Mouse (Mus musculus) G1E (cell line): ENCODE measurements at regions not wholly inside any gene's neighbourhood (a gene's known extent, or its start where the extent isn't known, plus 50 kb on each side); places are given as distances from the start of the nearest gene placed in this dataset.
A peak's percentile ranks its signal among the peaks of the same experiment; 100 is the strongest.

Experiments used
- ATAC-seq: 2 replicates; pipeline ENCODE4 v1.8.0; 2016; ENCODE audit warnings: mild to moderate bottlenecking; ENCODE audit not compliant: insufficient number of reproducible peaks, poor library complexity, low FRiP score, severe bottlenecking; ENCODE audit errors: extremely low read depth
- DNase-seq: peaks from one replicate; pipeline ENCODE4 v3.0.0; 2012; ENCODE audit warnings: low spot score
- H3K27me3 ChIP-seq: 2 replicates; pipeline ENCODE4 v1.6.1; 2012; ENCODE audit warnings: mild to moderate bottlenecking, low read length, inconsistent platforms; ENCODE audit not compliant: insufficient read depth
- H3K36me3 ChIP-seq: replicated peaks from 2 replicates; pipeline ENCODE3; 2012; ENCODE audit warnings: mild to moderate bottlenecking, inconsistent platforms
- H3K4me1 ChIP-seq: 2 replicates; pipeline ENCODE4 v1.6.1; 2012; ENCODE audit warnings: low read depth, low read length, inconsistent platforms, mixed read lengths; ENCODE audit not compliant: insufficient read depth
- H3K4me3 ChIP-seq: 2 replicates; pipeline ENCODE4 v1.5.1; 2012; ENCODE audit warnings: low read depth, mild to moderate bottlenecking, inconsistent platforms, low read length, moderate library complexity, mixed read lengths
- H3K9me3 ChIP-seq: replicated peaks from 2 replicates; pipeline ENCODE4 v1.6.1; 2012; ENCODE audit warnings: inconsistent platforms
- CTCF ChIP-seq: IDR thresholded peaks from 2 replicates; pipeline ENCODE4 v1.5.1; 2012; ENCODE audit warnings: low read depth, low read length, inconsistent platforms, mixed read lengths
- GATA1 ChIP-seq: IDR thresholded peaks from 2 replicates; pipeline ENCODE4 v1.6.1; 2012; ENCODE audit warnings: borderline replicate concordance, low read length, inconsistent platforms, mixed read lengths
- GATA2 ChIP-seq: IDR thresholded peaks from 2 replicates; pipeline ENCODE4 v1.6.1; 2012; ENCODE audit warnings: low read depth, low read length, inconsistent platforms, borderline replicate concordance
- POLR2AphosphoS5 ChIP-seq: IDR thresholded peaks from 2 replicates; pipeline ENCODE4 v1.6.1; 2012; ENCODE audit warnings: low read depth, low read length, inconsistent platforms; ENCODE audit not compliant: insufficient replicate concordance
- TAL1 ChIP-seq: conservative IDR thresholded peaks from 2 replicates; pipeline ENCODE4 v1.6.1; 2012; ENCODE audit warnings: low read depth, low read length, inconsistent platforms, mixed read lengths

DNA sequence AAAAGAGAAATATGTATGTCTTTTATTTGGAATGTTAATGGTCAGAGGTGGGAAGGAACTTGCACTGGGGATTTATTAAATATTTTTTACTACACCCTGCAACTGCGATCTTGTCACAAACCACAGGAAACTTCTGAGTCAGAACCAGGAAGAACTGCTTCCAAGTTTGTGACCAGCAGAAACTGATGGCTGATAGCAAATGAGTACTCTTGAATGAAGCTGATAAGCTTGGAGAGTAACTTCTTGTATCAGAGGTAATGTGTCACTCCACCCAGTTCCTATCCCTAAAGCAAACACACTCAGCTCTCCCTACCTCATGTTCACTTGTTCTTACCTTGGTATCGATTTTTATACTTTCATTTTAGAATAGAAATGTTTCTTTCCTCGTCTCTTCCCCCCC lies 76.0 kb upstream of the Thpo start:
- Histone ChIP-seq H3K27me3 (peaks cover 5% of the 10 kb centered on the region; the same call in 1 of the 2 replicates), H3K36me3 (no peaks in the 10 kb centered on the region), H3K4me1 (peaks cover 9% of the 10 kb centered on the region), H3K9me3 (no peaks in the 10 kb centered on the region), H3K4me3 (no peak overlapping the region; the same call in 1 of the 2 replicates)
- TF ChIP-seq GATA1, result no peak
- TF ChIP-seq POLR2AphosphoS5, result no peak
- TF ChIP-seq GATA2, result no peak
- no peak for TF ChIP-seq CTCF
- TF ChIP-seq TAL1, result no peak
- DNase-seq (no peak), ATAC-seq (peak; percentile 83)

DNA sequence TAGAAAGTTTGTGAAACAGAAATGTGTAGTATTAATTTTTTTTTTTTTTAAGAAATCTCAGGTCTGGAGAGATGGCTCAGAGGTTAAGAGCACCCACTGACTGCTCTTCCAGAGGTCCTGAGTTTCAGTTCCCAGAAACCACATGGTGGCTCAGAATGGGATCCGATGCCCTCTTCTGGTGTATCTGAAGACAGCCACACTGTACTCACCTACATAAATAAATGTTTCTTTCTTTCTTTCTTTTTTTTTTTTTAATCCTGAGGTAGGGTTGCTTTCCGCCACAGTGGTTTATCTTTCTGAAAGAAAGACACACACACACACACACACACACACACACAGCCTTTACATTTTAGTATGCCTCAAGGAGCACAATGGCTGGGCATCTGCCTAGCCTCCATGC lies 74.0 kb upstream of the Thpo start:
- Histone ChIP-seq H3K4me1 (peaks cover 15% of the 10 kb centered on the region), H3K9me3 (no peaks in the 10 kb centered on the region), H3K36me3 (no peaks in the 10 kb centered on the region), H3K4me3 (no peak overlapping the region), H3K27me3 (peaks cover 5% of the 10 kb centered on the region; the same call in 1 of the 2 replicates)
- ATAC-seq (no peak), DNase-seq (no peak)
- TF ChIP-seq GATA2 (no peak), TAL1 (no peak), POLR2AphosphoS5 (no peak), GATA1 (no peak), CTCF (no peak)

DNA sequence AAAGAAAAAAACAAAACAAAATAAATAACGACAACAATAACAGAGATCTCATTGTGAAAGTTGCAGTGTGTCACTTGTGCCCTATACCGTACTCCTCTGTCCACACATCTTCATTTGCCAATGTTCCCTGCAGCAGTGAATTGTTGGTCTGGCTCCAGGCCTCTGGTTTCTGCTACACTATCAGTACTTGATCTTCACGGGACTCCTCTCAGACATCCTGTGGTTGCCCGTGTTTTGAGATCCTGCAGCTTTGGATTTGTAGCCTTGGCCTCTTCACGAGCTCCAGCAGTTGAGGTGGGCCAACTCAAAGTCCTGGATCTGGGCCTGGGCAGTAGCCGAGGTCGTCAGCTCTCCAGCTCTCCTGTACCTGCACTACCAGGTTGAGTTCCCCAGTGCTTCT lies 72.4 kb upstream of the Thpo start:
- H3K4me3 ChIP-seq, result no peak overlapping the region
- TF ChIP-seq GATA1 (no peak), CTCF (no peak), POLR2AphosphoS5 (no peak), GATA2 (no peak), TAL1 (no peak)
- no peak for DNase-seq
- H3K27me3 ChIP-seq, result peaks cover 7% of the 10 kb centered on the region; the same call in 1 of the 2 replicates
- no peak for ATAC-seq
- peaks cover 15% of the 10 kb centered on the region for H3K4me1 ChIP-seq
- no peaks in the 10 kb centered on the region for H3K9me3 ChIP-seq
- no peaks in the 10 kb centered on the region for H3K36me3 ChIP-seq

DNA sequence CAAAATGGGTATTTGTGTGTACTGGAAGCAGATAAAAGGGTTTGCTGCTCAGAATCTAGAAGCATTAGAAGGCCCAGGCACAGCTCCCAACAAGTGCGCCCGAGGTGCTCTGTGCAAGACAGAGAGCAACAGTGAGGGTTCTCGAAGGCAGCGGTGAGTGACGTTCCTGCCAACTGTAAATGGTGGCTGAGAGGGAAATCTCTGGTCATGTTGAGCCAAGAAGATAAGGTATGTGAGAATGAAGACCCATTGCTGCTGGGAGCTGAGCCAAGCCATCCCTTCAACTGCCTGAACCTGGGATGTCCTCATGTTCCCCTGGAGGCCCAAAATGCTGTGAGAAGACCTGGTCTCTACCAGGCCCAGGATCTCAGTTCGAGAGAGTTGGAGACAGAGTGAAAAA lies 71.5 kb upstream of the Thpo start:
- no peak for ATAC-seq
- no peaks in the 10 kb centered on the region for H3K9me3 ChIP-seq
- peaks cover 15% of the 10 kb centered on the region for H3K4me1 ChIP-seq
- H3K27me3 ChIP-seq, result peaks cover 7% of the 10 kb centered on the region; the same call in 1 of the 2 replicates
- DNase-seq, result no peak
- H3K36me3 ChIP-seq, result no peaks in the 10 kb centered on the region
- H3K4me3 ChIP-seq, result no peak overlapping the region
- TF ChIP-seq CTCF, result no peak
- TF ChIP-seq POLR2AphosphoS5, result no peak
- no peak for TF ChIP-seq GATA2
- TF ChIP-seq GATA1, result no peak
- no peak for TF ChIP-seq TAL1

DNA sequence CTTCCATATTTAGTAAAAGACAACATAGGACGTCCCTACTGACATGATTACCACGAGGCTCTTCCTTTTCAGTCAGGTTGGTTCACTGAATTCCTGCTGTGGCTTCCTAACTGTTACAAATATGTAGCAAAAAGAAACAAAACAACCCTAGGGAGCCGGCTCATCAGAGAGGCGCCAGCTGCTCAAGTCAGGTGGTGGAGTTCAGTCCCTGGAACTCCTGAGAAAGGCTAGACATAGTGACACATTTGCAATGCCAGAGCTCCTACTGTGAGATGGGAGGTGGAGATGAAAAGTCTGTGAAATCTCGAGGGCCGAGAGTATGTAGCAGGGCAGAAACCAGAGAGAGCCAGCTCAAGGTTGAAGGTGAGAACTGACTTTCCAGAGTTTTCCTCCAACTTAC lies 70.8 kb upstream of the Thpo start:
- H3K36me3 ChIP-seq, result no peaks in the 10 kb centered on the region
- H3K4me1 ChIP-seq, result peaks cover 10% of the 10 kb centered on the region
- peaks cover 7% of the 10 kb centered on the region; the same call in 1 of the 2 replicates for H3K27me3 ChIP-seq
- no peak overlapping the region for H3K4me3 ChIP-seq
- DNase-seq (no peak), ATAC-seq (no peak)
- TF ChIP-seq GATA2 (no peak), CTCF (no peak), POLR2AphosphoS5 (no peak), GATA1 (no peak), TAL1 (no peak)
- H3K9me3 ChIP-seq, result no peaks in the 10 kb centered on the region

DNA sequence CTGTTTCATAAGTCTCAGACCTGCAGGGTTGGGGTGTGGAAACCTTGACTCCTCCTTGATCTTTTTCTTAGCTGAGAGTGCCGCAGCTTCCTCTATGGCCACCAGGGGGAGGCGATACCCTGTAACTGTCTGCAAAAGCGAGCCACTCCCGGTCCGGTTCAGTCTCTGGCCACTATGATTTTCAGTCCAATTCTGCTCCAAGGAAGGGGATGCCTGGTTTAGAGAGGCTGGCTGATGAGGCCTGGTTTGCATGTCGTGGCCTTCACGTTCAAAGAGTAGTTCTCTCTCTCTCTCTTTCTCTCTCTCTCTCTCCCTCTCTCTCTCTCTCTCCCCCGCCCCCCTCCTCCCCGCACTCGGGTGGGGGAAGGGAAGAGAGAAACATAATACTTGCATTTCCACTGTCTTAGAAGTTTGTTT lies 70.3 kb upstream of the Thpo start:
- Histone ChIP-seq H3K27me3 (peaks cover 7% of the 10 kb centered on the region; the same call in 1 of the 2 replicates), H3K4me3 (no peak overlapping the region; the same call in 1 of the 2 replicates), H3K9me3 (no peaks in the 10 kb centered on the region), H3K4me1 (peaks cover 10% of the 10 kb centered on the region), H3K36me3 (no peaks in the 10 kb centered on the region)
- DNase-seq (peak; percentile 75), ATAC-seq (peak; percentile 78)
- TF ChIP-seq GATA1, result no peak
- TF ChIP-seq CTCF, result peak; percentile 76
- no peak for TF ChIP-seq TAL1
- no peak for TF ChIP-seq GATA2
- no peak for TF ChIP-seq POLR2AphosphoS5

DNA sequence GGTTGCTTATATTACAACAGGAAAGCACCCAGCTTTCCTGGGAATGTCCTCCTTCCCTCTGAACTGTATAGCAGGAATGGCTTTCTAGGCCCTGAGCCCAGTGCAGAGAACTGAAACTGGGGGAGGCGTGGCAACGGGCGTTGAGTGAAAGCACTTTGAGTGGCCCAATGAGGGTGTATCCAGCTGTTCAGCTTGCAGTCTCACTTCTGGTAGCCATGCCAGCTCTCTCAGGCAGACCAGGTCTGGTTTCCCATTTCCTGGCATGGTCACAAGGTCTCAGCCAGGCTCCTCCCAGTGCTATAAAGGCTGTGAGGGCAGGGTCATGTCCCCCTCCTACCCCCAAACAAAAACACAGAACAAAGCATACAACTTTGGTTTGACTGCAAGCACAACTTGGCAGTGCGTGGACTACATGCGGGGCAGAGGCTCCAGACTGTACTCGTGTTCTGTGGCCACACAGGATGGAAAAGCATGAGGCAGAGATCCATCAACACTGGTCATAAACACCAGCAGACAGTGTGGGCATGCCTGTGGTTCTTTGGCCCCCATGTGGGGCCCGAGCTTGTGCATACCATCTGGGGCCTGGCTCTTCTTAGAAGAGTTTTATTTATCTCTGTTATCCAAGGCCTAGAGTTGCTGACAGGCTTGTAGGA lies 69.1 kb upstream of the Thpo start:
- H3K4me3 ChIP-seq, result no peak overlapping the region
- peaks cover 7% of the 10 kb centered on the region; the same call in 1 of the 2 replicates for H3K27me3 ChIP-seq

More for the DNA sequence above, 69.1 kb upstream of the Thpo start:
- Histone ChIP-seq H3K4me1 (peaks cover 10% of the 10 kb centered on the region), H3K9me3 (no peaks in the 10 kb centered on the region), H3K36me3 (no peaks in the 10 kb centered on the region)
- TF ChIP-seq CTCF (no peak), GATA2 (no peak), POLR2AphosphoS5 (no peak), TAL1 (no peak), GATA1 (no peak)
- ATAC-seq, result no peak
- DNase-seq, result no peak
